Mouse (Mus musculus) erythroblast, embryonic 14.5 days (primary cell): ENCODE results near the gene Cenpx. TPM values are rescaled to one million over a fixed set of nuclear protein-coding genes. Genes with fewer than 3 reads are reported as not detected.
"Not testable (repeated sequence)": the region's sequence is repeated elsewhere in the genome, so short reads cannot be mapped to it uniquely, and the experiment has no call there.

Experiments used
- H3K27me3 ChIP-seq: 2 replicates; pipeline ENCODE4 v1.6.1; 2012; ENCODE audit warnings: inconsistent platforms; ENCODE audit not compliant: control insufficient read depth
- H3K36me3 ChIP-seq: 2 replicates; pipeline ENCODE4 v1.6.1; 2012; ENCODE audit warnings: mild to moderate bottlenecking, inconsistent platforms; ENCODE audit not compliant: control insufficient read depth
- H3K4me1 ChIP-seq: 2 replicates; pipeline ENCODE4 v1.6.1; 2012; ENCODE audit warnings: inconsistent platforms; ENCODE audit not compliant: control insufficient read depth
- H3K4me3 ChIP-seq: replicated peaks from 2 replicates; pipeline ENCODE3; 2012; ENCODE audit warnings: moderate library complexity, mild to moderate bottlenecking, inconsistent platforms
- H3K9me3 ChIP-seq: 2 replicates; pipeline ENCODE4 v1.6.1; 2012; ENCODE audit warnings: low read length, inconsistent platforms, mixed read lengths; ENCODE audit not compliant: control insufficient read depth
- GATA1 ChIP-seq: IDR thresholded peaks from 2 replicates; pipeline ENCODE4 v1.6.1; 2012; ENCODE audit warnings: low read length, inconsistent platforms, mixed read lengths
- TAL1 ChIP-seq: IDR thresholded peaks from 3 replicates; pipeline ENCODE4 v1.6.1; 2012; ENCODE audit warnings: low read length, inconsistent platforms, mixed read lengths
- polyA plus RNA-seq: library from polyadenylated mRNA; stranded (reverse); fragments of >175 nt; gene quantifications from 2 replicates; pipeline ENCODE4 v1.2.3, GENCODE M21; 2012

The Cenpx gene
- 5.2 and 14.7 TPM in 2 replicates for polyA plus RNA-seq

- TF ChIP-seq GATA1 = no peak
- TF ChIP-seq TAL1 = no peak
- H3K9me3 ChIP-seq = no peaks in the 10 kb centered on the region
- no peaks in the 10 kb centered on the region for H3K27me3 ChIP-seq
- peak within 1 kb of the TSS; percentile 81 for H3K4me3 ChIP-seq
- H3K4me1 ChIP-seq = peaks cover 35% of the 10 kb centered on the region
- H3K36me3 ChIP-seq = peaks cover 64% of the 10 kb centered on the region
Observed at GRCm38 (mm10) chr11:120713580-120714518, at the start of gene Cenpx, which contains the start of gene Lrrc45. Gene Cenpx, minus strand, starts transcription at chr11:120713738. Gene Lrrc45, plus strand, starts transcription at chr11:120713925.

GRCm38 (mm10) chr11:120762672-120763041, 49.1 kb upstream of the Cenpx start, which contains the start of gene Hmga1b:
Gene Hmga1b, plus strand, starts transcription at chr11:120762794.
- Histone ChIP-seq H3K27me3 (peaks cover 25% of the 10 kb centered on the region), H3K9me3 (peaks cover 39% of the 10 kb centered on the region)
- not testable (repeated sequence) for H3K4me1 ChIP-seq, H3K36me3 ChIP-seq, H3K4me3 ChIP-seq

- H3K36me3 ChIP-seq = no peaks in the 10 kb centered on the region
- TF ChIP-seq TAL1 = no peak
- no peak for TF ChIP-seq GATA1
- H3K4me3 ChIP-seq = no peak overlapping the region
- no peaks in the 10 kb centered on the region for H3K4me1 ChIP-seq
- peaks cover 21% of the 10 kb centered on the region for H3K27me3 ChIP-seq
- H3K9me3 ChIP-seq = peaks cover 42% of the 10 kb centered on the region
Observed at GRCm38 (mm10) chr11:120761811-120762671, 48.5 kb upstream of the Cenpx start.

GRCm38 (mm10) chr11:120760236-120760635, 46.7 kb upstream of the Cenpx start:
- Histone ChIP-seq H3K9me3 (peaks cover 50% of the 10 kb centered on the region), H3K36me3 (no peaks in the 10 kb centered on the region), H3K4me1 (no peaks in the 10 kb centered on the region), H3K4me3 (no peak overlapping the region), H3K27me3 (peaks cover 17% of the 10 kb centered on the region)
- TF ChIP-seq TAL1 (no peak), GATA1 (no peak)

- H3K4me3 ChIP-seq = no peak overlapping the region
- peaks cover 3% of the 10 kb centered on the region; the same call in 1 of the 2 replicates for H3K27me3 ChIP-seq
- TF ChIP-seq TAL1 (no peak), GATA1 (no peak)
- H3K36me3 ChIP-seq = no peaks in the 10 kb centered on the region
- peaks cover 4% of the 10 kb centered on the region; the same call in 1 of the 2 replicates for H3K9me3 ChIP-seq
- no peaks in the 10 kb centered on the region for H3K4me1 ChIP-seq
Observed at GRCm38 (mm10) chr11:120751606-120752005, 38.1 kb upstream of the Cenpx start.

GRCm38 (mm10) chr11:120749430-120749829, 35.9 kb upstream of the Cenpx start:
- no peaks in the 10 kb centered on the region for H3K36me3 ChIP-seq
- H3K4me1 ChIP-seq = no peaks in the 10 kb centered on the region
- no peak for TF ChIP-seq TAL1
- peaks cover 3% of the 10 kb centered on the region; the same call in 1 of the 2 replicates for H3K27me3 ChIP-seq
- H3K9me3 ChIP-seq = no peaks in the 10 kb centered on the region
- H3K4me3 ChIP-seq = no peak overlapping the region

GRCm38 (mm10) chr11:120747974-120748373, 34.4 kb upstream of the Cenpx start:
- no peak for TF ChIP-seq GATA1
- H3K27me3 ChIP-seq = peaks cover 6% of the 10 kb centered on the region

GRCm38 (mm10) chr11:120744121-120744701, 30.7 kb upstream of the Cenpx start:
- Histone ChIP-seq H3K4me3 (no peak overlapping the region), H3K27me3 (peaks cover 3% of the 10 kb centered on the region; the same call in 1 of the 2 replicates), H3K4me1 (no peaks in the 10 kb centered on the region), H3K36me3 (no peaks in the 10 kb centered on the region), H3K9me3 (no peaks in the 10 kb centered on the region; the same call in 1 of the 2 replicates)
- no peak for TF ChIP-seq TAL1
- TF ChIP-seq GATA1 = no peak

More at GRCm38 (mm10) chr11:120747974-120748373, 34.4 kb upstream of the Cenpx start:
- H3K36me3 ChIP-seq = no peaks in the 10 kb centered on the region
- no peaks in the 10 kb centered on the region; the same call in 1 of the 2 replicates for H3K9me3 ChIP-seq
- no peaks in the 10 kb centered on the region for H3K4me1 ChIP-seq
- H3K4me3 ChIP-seq = no peak overlapping the region
